Mouse (Mus musculus): ENCODE measurements around the gene Zfp536. TPM values are rescaled to one million over a fixed set of nuclear protein-coding genes. Genes with fewer than 3 reads are reported as not detected.

Gene Zfp536
- polyA plus RNA-seq, 1 experiment = not detected

GRCm38 (mm10) chr7:37568811-37569500 lies 204.5 kb downstream of the Zfp536 start:
- no peak for TF ChIP-seq CTCF (IDR thresholded peaks at IDR 0.05; ENCODE audit: control insufficient read depth, insufficient read depth, low read length)
- TF ChIP-seq POLR2A (IDR thresholded peaks at IDR 0.05; ENCODE audit: borderline replicate concordance, control insufficient read depth, low read depth, low read length) = no peak
- no peak overlapping the region for H3K27ac ChIP-seq (ENCODE audit: control insufficient read depth, insufficient read depth, low read depth, low read length, poor library complexity)
- 72% methylated on average over 31 of the region's 31 CpGs for WGBS

GRCm38 (mm10) chr7:37568041-37568440 lies 205.4 kb downstream of the Zfp536 start:
- H3K27ac ChIP-seq (ENCODE audit: control insufficient read depth, insufficient read depth, low read depth, low read length, poor library complexity) = no peak overlapping the region
- no peaks in the 10 kb centered on the region for H3K4me1 ChIP-seq (ENCODE audit: control insufficient read depth, insufficient read depth, low read length)
- TF ChIP-seq CTCF (IDR thresholded peaks at IDR 0.05; ENCODE audit: control insufficient read depth, insufficient read depth, low read length) (no peak), POLR2A (IDR thresholded peaks at IDR 0.05; ENCODE audit: borderline replicate concordance, control insufficient read depth, low read depth, low read length) (no peak)
- H3K4me3 ChIP-seq (replicated peaks; ENCODE audit: control insufficient read depth, low read depth, low read length) = no peak overlapping the region
- WGBS = 83% methylated on average over 14 of the region's 14 CpGs

More at GRCm38 (mm10) chr7:37568811-37569500, 204.5 kb downstream of the Zfp536 start:
- no peaks in the 10 kb centered on the region for H3K4me1 ChIP-seq (ENCODE audit: control insufficient read depth, insufficient read depth, low read length)
- no peak overlapping the region for H3K4me3 ChIP-seq (replicated peaks; ENCODE audit: control insufficient read depth, low read depth, low read length)

GRCm38 (mm10) chr7:37566019-37566418 lies 207.4 kb downstream of the Zfp536 start:
- WGBS = 59% methylated on average over 9 of the region's 9 CpGs

GRCm38 (mm10) chr7:37565371-37565770 lies 208.1 kb downstream of the Zfp536 start:
- Histone ChIP-seq H3K27ac (ENCODE audit: control insufficient read depth, insufficient read depth, low read depth, low read length, poor library complexity) (no peak overlapping the region), H3K4me3 (replicated peaks; ENCODE audit: control insufficient read depth, low read depth, low read length) (no peak overlapping the region), H3K4me1 (ENCODE audit: control insufficient read depth, insufficient read depth, low read length) (no peaks in the 10 kb centered on the region)
- WGBS = 77% methylated on average over 8 of the region's 8 CpGs
- TF ChIP-seq POLR2A (IDR thresholded peaks at IDR 0.05; ENCODE audit: borderline replicate concordance, control insufficient read depth, low read depth, low read length) = no peak
- TF ChIP-seq CTCF (IDR thresholded peaks at IDR 0.05; ENCODE audit: control insufficient read depth, insufficient read depth, low read length) = no peak

More at GRCm38 (mm10) chr7:37566019-37566418, 207.4 kb downstream of the Zfp536 start:
- TF ChIP-seq CTCF (IDR thresholded peaks at IDR 0.05; ENCODE audit: control insufficient read depth, insufficient read depth, low read length) (no peak), POLR2A (IDR thresholded peaks at IDR 0.05; ENCODE audit: borderline replicate concordance, control insufficient read depth, low read depth, low read length) (no peak)
- H3K27ac ChIP-seq (ENCODE audit: control insufficient read depth, insufficient read depth, low read depth, low read length, poor library complexity) = no peak overlapping the region
- no peaks in the 10 kb centered on the region for H3K4me1 ChIP-seq (ENCODE audit: control insufficient read depth, insufficient read depth, low read length)
- H3K4me3 ChIP-seq (replicated peaks; ENCODE audit: control insufficient read depth, low read depth, low read length) = no peak overlapping the region

- Histone ChIP-seq H3K4me3 (replicated peaks; ENCODE audit: control insufficient read depth, low read depth, low read length) (no peak overlapping the region), H3K27ac (ENCODE audit: control insufficient read depth, insufficient read depth, low read depth, low read length, poor library complexity) (no peak overlapping the region), H3K4me1 (ENCODE audit: control insufficient read depth, insufficient read depth, low read length) (no peaks in the 10 kb centered on the region)
- 75% methylated on average over 10 of the region's 10 CpGs for WGBS
- TF ChIP-seq POLR2A (IDR thresholded peaks at IDR 0.05; ENCODE audit: borderline replicate concordance, control insufficient read depth, low read depth, low read length) (no peak), CTCF (IDR thresholded peaks at IDR 0.05; ENCODE audit: control insufficient read depth, insufficient read depth, low read length) (no peak)
Observed at GRCm38 (mm10) chr7:37564644-37565043, 208.8 kb downstream of the Zfp536 start.

- Histone ChIP-seq H3K4me3 (replicated peaks; ENCODE audit: control insufficient read depth, low read depth, low read length) (no peak overlapping the region), H3K27ac (ENCODE audit: control insufficient read depth, insufficient read depth, low read depth, low read length, poor library complexity) (no peak overlapping the region), H3K4me1 (ENCODE audit: control insufficient read depth, insufficient read depth, low read length) (no peaks in the 10 kb centered on the region)
- 79% methylated on average over 6 of the region's 6 CpGs for WGBS
- TF ChIP-seq POLR2A (IDR thresholded peaks at IDR 0.05; ENCODE audit: borderline replicate concordance, control insufficient read depth, low read depth, low read length) (no peak), CTCF (IDR thresholded peaks at IDR 0.05; ENCODE audit: control insufficient read depth, insufficient read depth, low read length) (no peak)
Observed at GRCm38 (mm10) chr7:37563831-37564400, 209.5 kb downstream of the Zfp536 start.

GRCm38 (mm10) chr7:37563171-37563574 lies 210.3 kb downstream of the Zfp536 start:
- Histone ChIP-seq H3K4me1 (ENCODE audit: control insufficient read depth, insufficient read depth, low read length) (no peaks in the 10 kb centered on the region), H3K27ac (ENCODE audit: control insufficient read depth, insufficient read depth, low read depth, low read length, poor library complexity) (no peak overlapping the region), H3K4me3 (replicated peaks; ENCODE audit: control insufficient read depth, low read depth, low read length) (peak overlapping the region; percentile 45)
- 6% methylated on average over 8 of the region's 8 CpGs for WGBS
- no peak for TF ChIP-seq CTCF (IDR thresholded peaks at IDR 0.05; ENCODE audit: control insufficient read depth, insufficient read depth, low read length)
- TF ChIP-seq POLR2A (IDR thresholded peaks at IDR 0.05; ENCODE audit: borderline replicate concordance, control insufficient read depth, low read depth, low read length) = no peak

GRCm38 (mm10) chr7:37562505-37562904 lies 210.9 kb downstream of the Zfp536 start:
- TF ChIP-seq POLR2A (IDR thresholded peaks at IDR 0.05; ENCODE audit: borderline replicate concordance, control insufficient read depth, low read depth, low read length) (no peak), CTCF (IDR thresholded peaks at IDR 0.05; ENCODE audit: control insufficient read depth, insufficient read depth, low read length) (no peak)
- Histone ChIP-seq H3K4me3 (replicated peaks; ENCODE audit: control insufficient read depth, low read depth, low read length) (no peak overlapping the region), H3K27ac (ENCODE audit: control insufficient read depth, insufficient read depth, low read depth, low read length, poor library complexity) (no peak overlapping the region), H3K4me1 (ENCODE audit: control insufficient read depth, insufficient read depth, low read length) (no peaks in the 10 kb centered on the region)
- WGBS = 79% methylated on average over 7 of the region's 7 CpGs
